Mouse (Mus musculus): ENCODE measurements around the gene Cobl. TPM values are rescaled to one million over a fixed set of nuclear protein-coding genes. Genes with fewer than 3 reads are reported as not detected.

Cobl gene
- total RNA-seq, 1 experiment = 36.5 TPM

GRCm38 (mm10) chr11:12473625-12474298 is 9.0 kb upstream of the Cobl start:
- Histone ChIP-seq H3K9me3 (ENCODE audit: control insufficient read depth, insufficient read depth, low read depth, low read length) (no peaks in the 10 kb centered on the region), H3K36me3 (ENCODE audit: control insufficient read depth, insufficient read depth, low read length, poor library complexity, severe bottlenecking) (no peaks in the 10 kb centered on the region), H3K4me1 (ENCODE audit: control insufficient read depth in 2 of 2, insufficient read depth in 2 of 2, low read length in 2 of 2, poor library complexity in 1 of 2) (peaks cover 8 to 20% of the 10 kb centered on the region in 2 experiments), H3K9ac (ENCODE audit: insufficient read depth, low read depth, low read length, poor library complexity, severe bottlenecking) (no peak overlapping the region), H3K27ac (ENCODE audit: insufficient read depth, low read depth, low read length, poor library complexity, severe bottlenecking) (no peak overlapping the region), H3K4me3 (ENCODE audit: insufficient read depth in 1 of 2, low read depth in 1 of 2, low read length in 2 of 2, poor library complexity in 1 of 2, severe bottlenecking in 1 of 2) (no peak overlapping the region)
- in situ Hi-C loops (cut with MboI; ENCODE audit: low sequenced_read_pairs in 2 of 2, unreplicated experiment in 2 of 2) = no loop called here
- no peak for DNase-seq (ENCODE audit: low read depth, low spot score)
- TF ChIP-seq ZNF384 (IDR thresholded peaks at IDR 0.05; ENCODE audit: low read depth, low read length) = no peak
- no peak for TF ChIP-seq MAFK (IDR thresholded peaks at IDR 0.05; ENCODE audit: insufficient read depth, low read depth, low read length)
- TF ChIP-seq CHD2 (IDR thresholded peaks at IDR 0.05; ENCODE audit: low read depth, low read length) = no peak
- TF ChIP-seq HCFC1 (IDR thresholded peaks at IDR 0.05; ENCODE audit: borderline replicate concordance, insufficient read depth, low read length) = no peak
- TF ChIP-seq ZC3H11A (IDR thresholded peaks at IDR 0.05; ENCODE audit: borderline replicate concordance, low read depth, low read length) = no peak

GRCm38 (mm10) chr11:12469638-12470037 is 4.9 kb upstream of the Cobl start:
- Histone ChIP-seq H3K9me3 (ENCODE audit: control insufficient read depth, insufficient read depth, low read depth, low read length) (no peaks in the 10 kb centered on the region), H3K9ac (ENCODE audit: insufficient read depth, low read depth, low read length, poor library complexity, severe bottlenecking) (no peak overlapping the region), H3K4me3 (ENCODE audit: insufficient read depth in 1 of 2, low read depth in 1 of 2, low read length in 2 of 2, poor library complexity in 1 of 2, severe bottlenecking in 1 of 2) (no peak overlapping the region), H3K27ac (ENCODE audit: insufficient read depth, low read depth, low read length, poor library complexity, severe bottlenecking) (peak overlapping the region; percentile 90; the same call in 1 of the 2 replicates), H3K36me3 (ENCODE audit: control insufficient read depth, insufficient read depth, low read length, poor library complexity, severe bottlenecking) (no peaks in the 10 kb centered on the region), H3K4me1 (ENCODE audit: control insufficient read depth in 2 of 2, insufficient read depth in 2 of 2, low read length in 2 of 2, poor library complexity in 1 of 2) (peaks cover 19 to 41% of the 10 kb centered on the region in 2 experiments)
- in situ Hi-C loops (cut with MboI; ENCODE audit: low sequenced_read_pairs in 2 of 2, unreplicated experiment in 2 of 2) = no loop called here
- TF ChIP-seq ZNF384 (IDR thresholded peaks at IDR 0.05; ENCODE audit: low read depth, low read length) (no peak), HCFC1 (IDR thresholded peaks at IDR 0.05; ENCODE audit: borderline replicate concordance, insufficient read depth, low read length) (no peak), ZC3H11A (IDR thresholded peaks at IDR 0.05; ENCODE audit: borderline replicate concordance, low read depth, low read length) (no peak), MAFK (IDR thresholded peaks at IDR 0.05; ENCODE audit: insufficient read depth, low read depth, low read length) (no peak), CHD2 (IDR thresholded peaks at IDR 0.05; ENCODE audit: low read depth, low read length) (no peak)
- no peak for DNase-seq (ENCODE audit: low read depth, low spot score)

GRCm38 (mm10) chr11:12468661-12469060 is 3.9 kb upstream of the Cobl start:
- DNase-seq (ENCODE audit: low read depth, low spot score) = no peak
- H3K4me1 ChIP-seq (ENCODE audit: control insufficient read depth in 2 of 2, insufficient read depth in 2 of 2, low read length in 2 of 2, poor library complexity in 1 of 2) = peaks cover 19 to 38% of the 10 kb centered on the region in 2 experiments
- peak overlapping the region; percentile 61; the same call in 1 of the 2 replicates for H3K27ac ChIP-seq (ENCODE audit: insufficient read depth, low read depth, low read length, poor library complexity, severe bottlenecking)
- no peak overlapping the region for H3K9ac ChIP-seq (ENCODE audit: insufficient read depth, low read depth, low read length, poor library complexity, severe bottlenecking)
- no peaks in the 10 kb centered on the region for H3K9me3 ChIP-seq (ENCODE audit: control insufficient read depth, insufficient read depth, low read depth, low read length)
- TF ChIP-seq CHD2 (IDR thresholded peaks at IDR 0.05; ENCODE audit: low read depth, low read length) (no peak), HCFC1 (IDR thresholded peaks at IDR 0.05; ENCODE audit: borderline replicate concordance, insufficient read depth, low read length) (no peak), ZNF384 (IDR thresholded peaks at IDR 0.05; ENCODE audit: low read depth, low read length) (no peak), ZC3H11A (IDR thresholded peaks at IDR 0.05; ENCODE audit: borderline replicate concordance, low read depth, low read length) (no peak), MAFK (IDR thresholded peaks at IDR 0.05; ENCODE audit: insufficient read depth, low read depth, low read length) (no peak)
- no peak overlapping the region for H3K4me3 ChIP-seq (ENCODE audit: insufficient read depth in 1 of 2, low read depth in 1 of 2, low read length in 2 of 2, poor library complexity in 1 of 2, severe bottlenecking in 1 of 2)
- in situ Hi-C loops (cut with MboI; ENCODE audit: low sequenced_read_pairs in 2 of 2, unreplicated experiment in 2 of 2) = no loop called here
- H3K36me3 ChIP-seq (ENCODE audit: control insufficient read depth, insufficient read depth, low read length, poor library complexity, severe bottlenecking) = no peaks in the 10 kb centered on the region

GRCm38 (mm10) chr11:12467836-12468235 is 3.1 kb upstream of the Cobl start:
- Histone ChIP-seq H3K4me3 (ENCODE audit: insufficient read depth in 1 of 2, low read depth in 1 of 2, low read length in 2 of 2, poor library complexity in 1 of 2, severe bottlenecking in 1 of 2) (no peak overlapping the region), H3K4me1 (ENCODE audit: control insufficient read depth in 2 of 2, insufficient read depth in 2 of 2, low read length in 2 of 2, poor library complexity in 1 of 2) (peaks cover 21 to 38% of the 10 kb centered on the region in 2 experiments), H3K9me3 (ENCODE audit: control insufficient read depth, insufficient read depth, low read depth, low read length) (no peaks in the 10 kb centered on the region), H3K9ac (ENCODE audit: insufficient read depth, low read depth, low read length, poor library complexity, severe bottlenecking) (no peak overlapping the region), H3K27ac (ENCODE audit: insufficient read depth, low read depth, low read length, poor library complexity, severe bottlenecking) (peak overlapping the region; percentile 62; the same call in 1 of the 2 replicates), H3K36me3 (ENCODE audit: control insufficient read depth, insufficient read depth, low read length, poor library complexity, severe bottlenecking) (no peaks in the 10 kb centered on the region)
- TF ChIP-seq CHD2 (IDR thresholded peaks at IDR 0.05; ENCODE audit: low read depth, low read length) (no peak), MAFK (IDR thresholded peaks at IDR 0.05; ENCODE audit: insufficient read depth, low read depth, low read length) (no peak), ZC3H11A (IDR thresholded peaks at IDR 0.05; ENCODE audit: borderline replicate concordance, low read depth, low read length) (no peak), HCFC1 (IDR thresholded peaks at IDR 0.05; ENCODE audit: borderline replicate concordance, insufficient read depth, low read length) (no peak), ZNF384 (IDR thresholded peaks at IDR 0.05; ENCODE audit: low read depth, low read length) (no peak)
- no peak for DNase-seq (ENCODE audit: low read depth, low spot score)
- in situ Hi-C loops (cut with MboI; ENCODE audit: low sequenced_read_pairs in 2 of 2, unreplicated experiment in 2 of 2) = no loop called here
